Mouse (Mus musculus) stomach, postnatal 0 days (tissue): ENCODE measurements around the gene AI467606.

ENCODE experiments used
- CTCF ChIP-seq: IDR thresholded peaks from 2 replicates; pipeline ENCODE4 v1.5.1; 2016; ENCODE audit warnings: antibody characterized with exemption, low read depth, mild to moderate bottlenecking, moderate library complexity
- EP300 ChIP-seq: optimal IDR thresholded peaks from 2 replicates; pipeline ENCODE3; 2016; ENCODE audit warnings: antibody characterized with exemption

- TF ChIP-seq EP300 (no peak), CTCF (no peak)
Measured at GRCm38 (mm10) chr7:127112251-127112841, 21.2 kb downstream of the AI467606 start.
